Mouse (Mus musculus) forebrain, embryonic 10.5 days (tissue): ENCODE measurements at regions not wholly inside any gene's neighbourhood (a gene's known extent, or its start where the extent isn't known, plus 50 kb on each side); places are given as distances from the start of the nearest gene placed in this dataset.

ENCODE experiments used
- DNase-seq: peaks from one replicate; pipeline ENCODE4 v3.0.0-alpha.2; 2017; ENCODE audit warnings: low spot score; ENCODE audit errors: extremely low spot score
- H3K27ac ChIP-seq: fragments of 300-500 bp; sonication (generic); 2 replicates; pipeline ENCODE4 v1.5.1; 2016; ENCODE audit warnings: mild to moderate bottlenecking
- H3K27me3 ChIP-seq: fragments of 300-500 bp; sonication (generic); 2 replicates; pipeline ENCODE4 v1.6.1; 2016; ENCODE audit warnings: mild to moderate bottlenecking; ENCODE audit not compliant: poor library complexity, severe bottlenecking
- H3K36me3 ChIP-seq: fragments of 300-500 bp; sonication (generic); replicated peaks from 2 replicates; pipeline ENCODE4 v1.6.1; 2016; ENCODE audit warnings: mild to moderate bottlenecking, moderate library complexity
- H3K4me1 ChIP-seq: fragments of 300-500 bp; sonication (generic); 2 replicates; pipeline ENCODE4 v1.6.1; 2016
- H3K4me3 ChIP-seq: fragments of 300-500 bp; sonication (generic); 2 replicates; pipeline ENCODE4 v1.5.1; 2016; ENCODE audit warnings: mild to moderate bottlenecking, moderate library complexity
- H3K9me3 ChIP-seq: fragments of 300-500 bp; sonication (generic); 2 replicates; pipeline ENCODE4 v1.6.1; 2016; ENCODE audit warnings: mild to moderate bottlenecking, moderate library complexity
- WGBS: fragments of 180-500 bp; shearing (Covaris S2); methylation state at CpG from one replicate; pipeline ENCODE4 v1.1.7; 2016; 5-methylcytosine and 5-hydroxymethylcytosine counted together

GRCm38 (mm10) chr10:68897524-68897923, 174.1 kb downstream of the Tmem26 start:
- WGBS: 89% methylated on average over 3 of the region's 3 CpGs

GRCm38 (mm10) chr10:68901168-68901567, 177.7 kb downstream of the Tmem26 start:
- Histone ChIP-seq H3K9me3 (no peaks in the 10 kb centered on the region), H3K36me3 (no peaks in the 10 kb centered on the region), H3K27ac (no peak overlapping the region), H3K4me1 (no peaks in the 10 kb centered on the region), H3K4me3 (no peak overlapping the region), H3K27me3 (no peaks in the 10 kb centered on the region)
- no peak for DNase-seq
- 84% methylated on average over 4 of the region's 4 CpGs for WGBS

More at GRCm38 (mm10) chr10:68897524-68897923, 174.1 kb downstream of the Tmem26 start:
- Histone ChIP-seq H3K4me1 (no peaks in the 10 kb centered on the region), H3K27me3 (no peaks in the 10 kb centered on the region), H3K27ac (no peak overlapping the region), H3K4me3 (no peak overlapping the region), H3K36me3 (no peaks in the 10 kb centered on the region), H3K9me3 (no peaks in the 10 kb centered on the region)
- no peak for DNase-seq

- Histone ChIP-seq H3K27ac (no peak overlapping the region), H3K27me3 (no peaks in the 10 kb centered on the region), H3K4me3 (no peak overlapping the region), H3K4me1 (no peaks in the 10 kb centered on the region), H3K9me3 (no peaks in the 10 kb centered on the region), H3K36me3 (no peaks in the 10 kb centered on the region)
- no peak for DNase-seq
- 33% methylated on average over 3 of the region's 3 CpGs for WGBS
These were observed 179.2 kb downstream of the Tmem26 start for GRCm38 (mm10) chr10:68902670-68903069.

GRCm38 (mm10) chr10:68904337-68904736, 180.9 kb downstream of the Tmem26 start:
- Histone ChIP-seq H3K36me3 (no peaks in the 10 kb centered on the region), H3K9me3 (no peaks in the 10 kb centered on the region), H3K4me1 (peaks cover 5% of the 10 kb centered on the region; the same call in 1 of the 2 replicates), H3K27me3 (no peaks in the 10 kb centered on the region), H3K27ac (no peak overlapping the region), H3K4me3 (no peak overlapping the region)
- whole genome bisulfite sequencing: 97% methylated on average over 10 of the region's 10 CpGs
- DNase-seq: no peak

GRCm38 (mm10) chr10:68908236-68908635, 184.8 kb downstream of the Tmem26 start:
- Histone ChIP-seq H3K4me1 (peaks cover 6% of the 10 kb centered on the region; the same call in 1 of the 2 replicates), H3K4me3 (no peak overlapping the region), H3K9me3 (no peaks in the 10 kb centered on the region), H3K36me3 (no peaks in the 10 kb centered on the region), H3K27me3 (no peaks in the 10 kb centered on the region), H3K27ac (no peak overlapping the region)
- 25% methylated on average over 5 of the region's 5 CpGs for whole genome bisulfite sequencing
- peak; percentile 53 for DNase-seq

- no peaks in the 10 kb centered on the region for H3K36me3 ChIP-seq
- H3K9me3 ChIP-seq: no peaks in the 10 kb centered on the region
- WGBS: 74% methylated on average over 10 of the region's 10 CpGs
- no peaks in the 10 kb centered on the region for H3K27me3 ChIP-seq
- no peak overlapping the region for H3K4me3 ChIP-seq
- DNase-seq: no peak
- no peak overlapping the region for H3K27ac ChIP-seq
- H3K4me1 ChIP-seq: peaks cover 6% of the 10 kb centered on the region; the same call in 1 of the 2 replicates
These were observed 185.6 kb downstream of the Tmem26 start for GRCm38 (mm10) chr10:68909018-68909417.

GRCm38 (mm10) chr10:68916147-68916546, 192.7 kb downstream of the Tmem26 start:
- no peak for DNase-seq
- no peaks in the 10 kb centered on the region for H3K27me3 ChIP-seq
- H3K27ac ChIP-seq: no peak overlapping the region
- H3K4me3 ChIP-seq: no peak overlapping the region
- H3K4me1 ChIP-seq: no peaks in the 10 kb centered on the region
- H3K36me3 ChIP-seq: no peaks in the 10 kb centered on the region
- H3K9me3 ChIP-seq: no peaks in the 10 kb centered on the region
- WGBS: 87% methylated on average over 7 of the region's 7 CpGs

GRCm38 (mm10) chr10:68935843-68936242, 212.4 kb downstream of the Tmem26 start:
- Histone ChIP-seq H3K4me1 (no peaks in the 10 kb centered on the region), H3K36me3 (no peaks in the 10 kb centered on the region), H3K27me3 (no peaks in the 10 kb centered on the region), H3K9me3 (no peaks in the 10 kb centered on the region), H3K27ac (no peak overlapping the region), H3K4me3 (no peak overlapping the region)
- DNase-seq: no peak
- WGBS: 89% methylated on average over 5 of the region's 5 CpGs

- Histone ChIP-seq H3K4me3 (no peak overlapping the region), H3K9me3 (no peaks in the 10 kb centered on the region; the same call in 1 of the 2 replicates), H3K4me1 (no peaks in the 10 kb centered on the region), H3K27me3 (no peaks in the 10 kb centered on the region), H3K36me3 (no peaks in the 10 kb centered on the region), H3K27ac (no peak overlapping the region)
- WGBS: 79% methylated on average over 6 of the region's 6 CpGs
- DNase-seq: no peak
These were observed 208.0 kb upstream of the Rhobtb1 start for GRCm38 (mm10) chr10:68943239-68943638.

- DNase-seq: no peak
- H3K9me3 ChIP-seq: no peaks in the 10 kb centered on the region
- H3K4me1 ChIP-seq: no peaks in the 10 kb centered on the region
- H3K4me3 ChIP-seq: no peak overlapping the region
- no peaks in the 10 kb centered on the region for H3K36me3 ChIP-seq
- H3K27ac ChIP-seq: no peak overlapping the region
- 89% methylated on average over 7 of the region's 7 CpGs for WGBS
- H3K27me3 ChIP-seq: no peaks in the 10 kb centered on the region
These were observed 194.7 kb upstream of the Rhobtb1 start for GRCm38 (mm10) chr10:68956539-68956938.

- no peaks in the 10 kb centered on the region for H3K27me3 ChIP-seq
- no peaks in the 10 kb centered on the region for H3K36me3 ChIP-seq
- DNase-seq: no peak
- no peaks in the 10 kb centered on the region for H3K9me3 ChIP-seq
- H3K4me1 ChIP-seq: no peaks in the 10 kb centered on the region
- no peak overlapping the region for H3K4me3 ChIP-seq
- 88% methylated on average over 1 of the region's 1 CpGs for WGBS
- no peak overlapping the region for H3K27ac ChIP-seq
These were observed 189.9 kb upstream of the Rhobtb1 start for GRCm38 (mm10) chr10:68961376-68961775.

- no peak for DNase-seq
- Histone ChIP-seq H3K4me1 (no peaks in the 10 kb centered on the region), H3K27me3 (no peaks in the 10 kb centered on the region), H3K36me3 (no peaks in the 10 kb centered on the region), H3K9me3 (no peaks in the 10 kb centered on the region), H3K27ac (no peak overlapping the region), H3K4me3 (no peak overlapping the region)
- 87% methylated on average over 8 of the region's 8 CpGs for WGBS
These were observed 188.1 kb upstream of the Rhobtb1 start for GRCm38 (mm10) chr10:68963090-68963489.

GRCm38 (mm10) chr10:68965271-68965670, 186.0 kb upstream of the Rhobtb1 start:
- Histone ChIP-seq H3K27ac (no peak overlapping the region), H3K4me3 (no peak overlapping the region), H3K27me3 (no peaks in the 10 kb centered on the region), H3K36me3 (no peaks in the 10 kb centered on the region), H3K9me3 (no peaks in the 10 kb centered on the region), H3K4me1 (no peaks in the 10 kb centered on the region)
- 96% methylated on average over 1 of the region's 1 CpGs for WGBS
- no peak for DNase-seq
